ENCODE assay signal across 8 mouse cellular contexts in genomic region chr15:12321788-12322621, GRCm38 (mm10). TPM values are rescaled to one million over a fixed set of nuclear protein-coding genes. Genes with fewer than 3 reads are reported as not detected.
DNase-seq lines count a peak whose midpoint lies in the region; ATAC-seq and TF ChIP-seq lines count a peak whose summit lies in the region.

Gene 1810049J17Rik, minus strand, starts transcription at chr15:12321899.

- H3K9me3 ChIP-seq in hindbrain, postnatal 0 days (ENCODE audit: low read length), result no peaks in the 10 kb centered on the region
- H3K9me3 ChIP-seq in limb, embryonic 14.5 days (ENCODE audit: control insufficient read depth, low read length), result no peaks in the 10 kb centered on the region
- H3K9me3 ChIP-seq in midbrain, embryonic 14.5 days (ENCODE audit: control insufficient read depth, low read length), result no peaks in the 10 kb centered on the region
- no peaks in the 10 kb centered on the region for H3K9me3 ChIP-seq in stomach, embryonic 14.5 days (ENCODE audit: control insufficient read depth, low read depth, low read length)

- TF ChIP-seq CTCF in cerebellum, adult 2 months (IDR thresholded peaks at IDR 0.05; ENCODE audit: borderline replicate concordance, insufficient read depth, low read depth, low read length), result no peak
- TF ChIP-seq CTCF in hindbrain, postnatal 0 days (IDR thresholded peaks at IDR 0.05; ENCODE audit: low read depth), result no peak

- peak within 1 kb of the TSS; percentile 82 for H3K4me2 ChIP-seq in hindbrain, postnatal 0 days (ENCODE audit: low read depth, low read length)
- peak within 1 kb of the TSS; percentile 88 for H3K4me2 ChIP-seq in limb, embryonic 14.5 days (replicated peaks; ENCODE audit: low read depth, low read length, severe bottlenecking)
- peak within 1 kb of the TSS; percentile 88 for H3K4me2 ChIP-seq in midbrain, embryonic 14.5 days (ENCODE audit: low read length)
- peak within 1 kb of the TSS; percentile 76 for H3K4me2 ChIP-seq in stomach, embryonic 14.5 days (replicated peaks; ENCODE audit: low read depth, low read length)

- peak within 1 kb of the TSS; percentile 95 for H3K9ac ChIP-seq in hindbrain, postnatal 0 days (replicated peaks; ENCODE audit: low read length)
- peak within 1 kb of the TSS; percentile 98 for H3K9ac ChIP-seq in limb, embryonic 14.5 days (ENCODE audit: low read depth, low read length, severe bottlenecking)
- H3K9ac ChIP-seq in midbrain, embryonic 14.5 days (replicated peaks; ENCODE audit: low read length), result peak within 1 kb of the TSS; percentile 97
- peak within 1 kb of the TSS; percentile 83 for H3K9ac ChIP-seq in stomach, embryonic 14.5 days (replicated peaks; ENCODE audit: low read depth, low read length)

- under 1% methylated on average over 70 of the region's 70 CpGs for WGBS in cerebellum, adult 2 months
- under 1% methylated on average over 47 of the region's 70 CpGs for WGBS in hindbrain, postnatal 0 days
- under 1% methylated on average over 42 of the region's 70 CpGs for WGBS in limb, embryonic 14.5 days
- WGBS in midbrain, embryonic 14.5 days, result under 1% methylated on average over 70 of the region's 70 CpGs
- WGBS in stomach, embryonic 14.5 days, result under 1% methylated on average over 69 of the region's 70 CpGs

- H3K36me3 ChIP-seq in hindbrain, postnatal 0 days (ENCODE audit: insufficient read depth, low read length), result no peaks in the 10 kb centered on the region
- H3K36me3 ChIP-seq in limb, embryonic 14.5 days (ENCODE audit: control insufficient read depth, insufficient read depth, low read length), result peaks cover 7% of the 10 kb centered on the region
- H3K36me3 ChIP-seq in midbrain, embryonic 14.5 days (ENCODE audit: control insufficient read depth, insufficient read depth, low read length), result no peaks in the 10 kb centered on the region
- H3K36me3 ChIP-seq in stomach, embryonic 14.5 days (ENCODE audit: control insufficient read depth, insufficient read depth, low read length), result no peaks in the 10 kb centered on the region; the same call in 1 of the 2 replicates

- intact Hi-C loops in left cerebral cortex, postnatal 4 days (cut with DNase I), result loop anchor here (5.0 kb wide), 1 partner anchor 45 kb away; no protein-coding TSS in a partner anchor

- peak within 1 kb of the TSS; percentile 84 for H3K4me3 ChIP-seq in cerebellum, adult 2 months (replicated peaks; ENCODE audit: insufficient read depth, low read depth, low read length)
- peak within 1 kb of the TSS; percentile 95 for H3K4me3 ChIP-seq in hindbrain, postnatal 0 days (ENCODE audit: low read length)
- peak within 1 kb of the TSS; percentile 98 for H3K4me3 ChIP-seq in limb, embryonic 14.5 days (replicated peaks; ENCODE audit: low read length)
- H3K4me3 ChIP-seq in midbrain, embryonic 14.5 days (replicated peaks; ENCODE audit: low read depth, low read length), result peak within 1 kb of the TSS; percentile 100
- peak within 1 kb of the TSS; percentile 88 for H3K4me3 ChIP-seq in stomach, embryonic 14.5 days (ENCODE audit: low read depth, low read length)

- H3K27ac ChIP-seq in cerebellum, adult 2 months (ENCODE audit: insufficient read depth, low read length), result peak within 1 kb of the TSS; percentile 92
- H3K27ac ChIP-seq in hindbrain, postnatal 0 days, result peak within 1 kb of the TSS; percentile 96
- H3K27ac ChIP-seq in limb, embryonic 14.5 days (replicated peaks; ENCODE audit: low read depth, low read length), result peak within 1 kb of the TSS; percentile 93
- H3K27ac ChIP-seq in midbrain, embryonic 14.5 days (replicated peaks; ENCODE audit: low read depth, low read length), result peak within 1 kb of the TSS; percentile 94
- peak within 1 kb of the TSS; percentile 94 for H3K27ac ChIP-seq in stomach, embryonic 14.5 days (ENCODE audit: low read length)

- no peaks in the 10 kb centered on the region for H3K27me3 ChIP-seq in cerebellum, adult 2 months (ENCODE audit: control insufficient read depth, insufficient read depth, low read length)
- no peaks in the 10 kb centered on the region for H3K27me3 ChIP-seq in hindbrain, postnatal 0 days (ENCODE audit: insufficient read depth, low read length)
- no peaks in the 10 kb centered on the region for H3K27me3 ChIP-seq in limb, embryonic 14.5 days (ENCODE audit: control insufficient read depth, insufficient read depth, low read length)
- H3K27me3 ChIP-seq in midbrain, embryonic 14.5 days (ENCODE audit: control insufficient read depth, insufficient read depth, low read length), result 0 out of 2 replicates have a peak, but pooled peaks cover 5% of the 10 kb centered on the region
- H3K27me3 ChIP-seq in stomach, embryonic 14.5 days (ENCODE audit: control insufficient read depth, insufficient read depth, low read length), result no peaks in the 10 kb centered on the region

- TF ChIP-seq POLR2A in cerebellum, adult 2 months (IDR thresholded peaks at IDR 0.05; ENCODE audit: borderline replicate concordance, insufficient read depth, low read length), result no peak
- TF ChIP-seq POLR2A in limb, embryonic 14.5 days (IDR thresholded peaks at IDR 0.05; ENCODE audit: borderline replicate concordance, extremely low read depth, insufficient read depth, insufficient read length), result no peak

- peak; percentile 6 for ATAC-seq in hindbrain, postnatal 0 days
- ATAC-seq in limb, embryonic 14.5 days (ENCODE audit: low FRiP score, low read depth), result peak; percentile 23; the same call in 1 of the 2 replicates
- ATAC-seq in midbrain, embryonic 14.5 days (ENCODE audit: low FRiP score, low TSS enrichment), result peak; percentile 53
- ATAC-seq in stomach, embryonic 14.5 days (ENCODE audit: insufficient number of reproducible peaks, insufficient read depth, low FRiP score, low read depth), result no peak

- peak; percentile 21 to 45 for DNase-seq in left cerebral cortex, adult 18-20 months (ENCODE audit: low spot score in 2 of 2)
- no peak for DNase-seq in left cerebral cortex, postnatal 4 days
- DNase-seq in cerebellum, adult 2 months, result no peak
- DNase-seq in frontal cortex, postnatal 10 days (ENCODE audit: low spot score in 2 of 2), result peak; percentile 21 to 44
- DNase-seq in hindbrain, postnatal 0 days (ENCODE audit: low spot score), result peak; percentile 57
- DNase-seq in limb, embryonic 14.5 days (ENCODE audit: low spot score), result peak; percentile 9
- DNase-seq in midbrain, embryonic 14.5 days, result peak; percentile 65

- H3K4me1 ChIP-seq in cerebellum, adult 2 months (ENCODE audit: control insufficient read depth, insufficient read depth, low read length), result peaks cover 10% of the 10 kb centered on the region
- peaks cover 14% of the 10 kb centered on the region for H3K4me1 ChIP-seq in hindbrain, postnatal 0 days (ENCODE audit: insufficient read depth, low read length)
- peaks cover 14% of the 10 kb centered on the region; the same call in 1 of the 2 replicates for H3K4me1 ChIP-seq in limb, embryonic 14.5 days (ENCODE audit: control insufficient read depth, insufficient read depth, low read length)
- H3K4me1 ChIP-seq in midbrain, embryonic 14.5 days (ENCODE audit: control insufficient read depth, insufficient read depth, low read length), result peaks cover 30% of the 10 kb centered on the region
- H3K4me1 ChIP-seq in stomach, embryonic 14.5 days (ENCODE audit: control insufficient read depth, insufficient read depth, low read length), result peaks cover 12% of the 10 kb centered on the region; the same call in 1 of the 2 replicates

RNA-seq across cellular contexts. Expression of gene 1810049J17Rik, which starts in this region (rescaled TPM):
- under 1 TPM in 1 of 2 experiments, not detected in 1; 0.87 TPM for total RNA-seq in left cerebral cortex, adult 18-20 months (2021)
- not detected for total RNA-seq in left cerebral cortex, postnatal 4 days (2021)
- not detected in 2 replicates for polyA plus RNA-seq in cerebellum, adult 2 months (2012; rRNA removed)
- not detected in 2 replicates for total RNA-seq in hindbrain, postnatal 0 days (2014; rRNA removed)
- 1.4 and 1.8 TPM in 2 replicates for polyA plus RNA-seq in hindbrain, postnatal 0 days (2015; fragmentation: Nextera tagmentation; extraction: Ambion mirVana)
- polyA plus RNA-seq in limb, embryonic 14.5 days (2012; rRNA removed), result not detected in 2 replicates
- polyA plus RNA-seq in limb, embryonic 14.5 days (2014; fragmentation: Nextera tagmentation; extraction: Ambion mirVana), result 0.62 and 2.1 TPM in 2 replicates
- 1.6 and 1.7 TPM in 2 replicates for polyA plus RNA-seq in midbrain, embryonic 14.5 days (2014; fragmentation: Nextera tagmentation; extraction: Ambion mirVana)
- polyA plus RNA-seq in stomach, embryonic 14.5 days (2014; fragmentation: Nextera tagmentation; extraction: Ambion mirVana), result 1.2 and 2.1 TPM in 2 replicates

Comparison
In these comparisons a context has a peak if more than half of its experiments do, and no peak if none do; other contexts are left out.
1. Peak in DNase-seq in left cerebral cortex, adult 18-20 months; RNA of the gene not detected or under 1 TPM.
2. DNase-seq: peak in frontal cortex, postnatal 10 days (2 of 2), hindbrain, postnatal 0 days (single experiment), limb, embryonic 14.5 days (single experiment) and midbrain, embryonic 14.5 days (single experiment); none in left cerebral cortex, postnatal 4 days (single experiment) and cerebellum, adult 2 months (0 of 2).
3. Peak in every context shown above with its lines, with median percentiles within 50 percentile points of each other: H3K27ac ChIP-seq, H3K4me3 ChIP-seq, H3K4me2 ChIP-seq and H3K9ac ChIP-seq.